Mouse (Mus musculus): Measurements from ENCODE around the gene Serpina1e.

DNA sequence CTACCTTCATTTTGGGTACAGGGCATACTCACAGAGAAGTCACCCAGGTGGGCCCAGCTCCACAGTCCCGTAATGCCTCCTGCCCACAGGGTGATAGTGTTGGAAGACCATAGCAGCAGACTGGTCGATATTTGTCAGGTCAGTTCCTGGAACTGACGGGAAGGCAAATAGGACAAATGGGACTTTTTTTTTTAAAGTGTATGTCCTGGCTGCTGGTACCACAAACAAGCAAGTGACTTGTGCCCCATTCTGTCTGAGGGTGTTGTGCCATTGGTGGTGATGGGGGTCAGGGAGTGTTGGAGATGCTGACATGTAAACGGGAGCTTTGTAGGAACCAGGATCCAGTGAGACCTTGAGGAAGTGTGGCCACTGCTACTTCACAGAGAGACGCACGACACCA, 31.1 kb upstream of the Serpina1e start, which contains the start of gene Serpina11:
- TF ChIP-seq CTCF (IDR thresholded peaks at IDR 0.05; ENCODE audit: extremely low read depth, insufficient read length, insufficient replicate concordance, low read depth, low read length) (no peak), POLR2A (IDR thresholded peaks at IDR 0.05; ENCODE audit: low read depth, low read length) (no peak)
